Mouse (Mus musculus) kidney, postnatal 0 days (tissue): ENCODE results near the gene Prkcg. TPM values are rescaled to one million over a fixed set of nuclear protein-coding genes. Genes with fewer than 3 reads are reported as not detected.
"Not testable (repeated sequence)": the region's sequence is repeated elsewhere in the genome, so short reads cannot be mapped to it uniquely, and the experiment has no call there.

Experiments used
- ATAC-seq: fragments of 200-750 bp; cut with Nextera tagmentation; replicated peaks from 2 replicates; pipeline ENCODE4 v1.8.0; 2017; ENCODE audit warnings: low read depth, moderate number of reproducible peaks, moderate TSS enrichment, moderate library complexity; ENCODE audit not compliant: low FRiP score
- DNase-seq: peaks from one replicate; pipeline ENCODE4 v3.0.0-alpha.2; 2016; ENCODE audit warnings: low spot score
- H3K27ac ChIP-seq: fragments of 300-500 bp; sonication (generic); 2 replicates; pipeline ENCODE4 v1.5.1; 2014; ENCODE audit warnings: mild to moderate bottlenecking
- H3K27me3 ChIP-seq: fragments of 300-500 bp; sonication (generic); 2 replicates; pipeline ENCODE4 v1.6.1; 2014; ENCODE audit warnings: low read length, mixed read lengths; ENCODE audit not compliant: insufficient read depth
- H3K36me3 ChIP-seq: fragments of 300-500 bp; sonication (generic); 2 replicates; pipeline ENCODE4 v1.6.1; 2014; ENCODE audit warnings: low read length, mixed read lengths; ENCODE audit not compliant: insufficient read depth
- H3K4me1 ChIP-seq: fragments of 300-500 bp; sonication (generic); replicated peaks from 2 replicates; pipeline ENCODE4 v1.6.1; 2014; ENCODE audit warnings: antibody characterized with exemption, low read length, mixed read lengths; ENCODE audit not compliant: insufficient read depth
- H3K4me2 ChIP-seq: fragments of 300-500 bp; sonication (generic); 2 replicates; pipeline ENCODE4 v1.6.1; 2014; ENCODE audit warnings: mild to moderate bottlenecking, low read length, moderate library complexity, mixed read lengths
- H3K4me3 ChIP-seq: fragments of 300-500 bp; sonication (generic); replicated peaks from 2 replicates; pipeline ENCODE4 v1.5.1; 2014; ENCODE audit warnings: low read depth, low read length
- H3K9ac ChIP-seq: fragments of 300-500 bp; sonication (generic); 2 replicates; pipeline ENCODE4 v1.6.1; 2014; ENCODE audit warnings: low read depth, low read length
- H3K9me3 ChIP-seq: fragments of 300-500 bp; sonication (generic); replicated peaks from 2 replicates; pipeline ENCODE4 v1.6.1; 2016; ENCODE audit warnings: low read length, inconsistent platforms, mixed read lengths
- CTCF ChIP-seq: IDR thresholded peaks from 2 replicates; pipeline ENCODE4 v1.5.1; 2016; ENCODE audit warnings: antibody characterized with exemption, low read depth, mild to moderate bottlenecking, moderate library complexity
- WGBS: fragments of 180-500 bp; shearing (Covaris S2); extraction: QIAGEN DNeasy Blood & Tissue Kit; methylation state at CpG from one replicate; pipeline ENCODE4 v1.1.7; 2014; 5-methylcytosine and 5-hydroxymethylcytosine counted together
- polyA plus RNA-seq: library from polyadenylated mRNA; unstranded; fragments of >200 nt; fragmentation: Nextera tagmentation; extraction: Ambion mirVana; gene quantifications from 2 replicates; pipeline ENCODE4 v1.2.1, GENCODE M21; 2015

The Prkcg gene
- polyA plus RNA-seq, 1 experiment from 2014 or later, result 0.05 TPM

DNA sequence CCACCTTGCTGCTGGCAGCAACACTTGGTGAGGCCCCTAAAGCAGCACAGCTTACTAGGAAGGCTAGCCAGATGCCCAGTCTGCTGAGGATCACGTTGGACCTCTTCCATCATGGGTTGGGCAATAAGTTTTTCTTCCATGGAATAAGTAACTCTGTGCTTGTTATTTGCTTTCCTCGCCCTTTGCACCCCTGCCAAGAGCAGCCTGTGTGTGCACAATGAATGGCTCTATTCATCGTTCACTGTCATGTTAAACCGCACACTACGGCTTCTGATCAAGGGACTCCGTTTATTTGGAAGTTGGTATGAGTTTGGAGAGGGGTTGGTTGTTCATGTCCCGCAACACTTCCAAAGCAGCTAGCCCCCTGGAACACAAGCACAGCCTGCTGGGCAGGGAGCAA, 1.8 kb upstream of the Prkcg start:
- DNase-seq (no peak), ATAC-seq (no peak)
- no peak overlapping the region for H3K4me3 ChIP-seq
- no peaks in the 10 kb centered on the region for H3K36me3 ChIP-seq
- 68% methylated on average over 7 of the region's 7 CpGs for WGBS
- H3K4me2 ChIP-seq, result no peak overlapping the region
- H3K27me3 ChIP-seq, result no peaks in the 10 kb centered on the region
- H3K9me3 ChIP-seq, result no peaks in the 10 kb centered on the region
- H3K4me1 ChIP-seq, result no peaks in the 10 kb centered on the region
- no peak for TF ChIP-seq CTCF
- no peak overlapping the region for H3K27ac ChIP-seq
- no peak overlapping the region for H3K9ac ChIP-seq

DNA sequence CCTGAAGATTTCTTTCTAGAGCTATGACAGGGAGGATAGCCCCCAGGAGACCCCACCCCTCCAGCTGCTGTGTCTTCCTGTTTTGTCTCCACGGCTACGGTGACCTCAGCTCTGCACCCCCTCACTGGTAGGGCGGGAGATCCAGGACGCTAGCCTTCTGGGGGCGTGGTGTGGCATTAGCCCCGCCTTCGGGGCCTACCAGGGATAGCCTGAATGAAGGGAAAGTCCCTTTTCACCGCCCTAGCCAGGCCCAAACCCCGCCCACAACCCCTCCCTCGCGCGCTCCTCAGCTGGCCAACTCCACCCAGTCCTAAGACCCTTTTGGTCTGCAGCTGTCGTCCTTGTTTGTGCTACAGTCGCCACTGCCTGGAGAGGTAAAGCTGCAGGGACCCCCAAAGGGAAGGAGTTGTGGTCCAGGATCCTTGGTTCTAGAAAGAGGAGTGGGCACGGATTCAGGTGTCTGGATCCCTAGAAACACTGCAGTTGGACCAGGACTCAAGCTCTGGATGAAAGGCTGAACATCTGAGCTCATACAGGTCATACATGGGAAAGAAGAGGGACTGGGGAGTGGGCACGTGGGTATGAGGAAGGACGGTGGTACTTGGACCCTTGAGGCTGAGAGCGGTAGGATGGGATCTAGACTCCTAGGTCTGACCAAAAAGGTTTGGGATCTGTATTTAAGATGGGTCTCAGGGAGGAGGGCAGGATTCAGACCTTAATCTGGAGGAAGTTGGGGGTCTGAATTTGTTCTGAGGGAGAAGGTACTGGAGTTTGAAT, 1.5 kb downstream of the Prkcg start:
- Histone ChIP-seq H3K4me1 (0 out of 2 replicates have a peak, but pooled peaks cover 6% of the 10 kb centered on the region), H3K9ac (peak overlapping the region; percentile 71), H3K36me3 (no peaks in the 10 kb centered on the region), H3K9me3 (no peaks in the 10 kb centered on the region), H3K4me3 (peak overlapping the region; percentile 56), H3K4me2 (peak overlapping the region; percentile 75), H3K27ac (peak overlapping the region; percentile 87), H3K27me3 (no peaks in the 10 kb centered on the region)
- WGBS, result 2% methylated on average over 18 of the region's 18 CpGs
- no peak for TF ChIP-seq CTCF
- DNase-seq, result peak; percentile 98
- ATAC-seq, result peak; percentile 89

DNA sequence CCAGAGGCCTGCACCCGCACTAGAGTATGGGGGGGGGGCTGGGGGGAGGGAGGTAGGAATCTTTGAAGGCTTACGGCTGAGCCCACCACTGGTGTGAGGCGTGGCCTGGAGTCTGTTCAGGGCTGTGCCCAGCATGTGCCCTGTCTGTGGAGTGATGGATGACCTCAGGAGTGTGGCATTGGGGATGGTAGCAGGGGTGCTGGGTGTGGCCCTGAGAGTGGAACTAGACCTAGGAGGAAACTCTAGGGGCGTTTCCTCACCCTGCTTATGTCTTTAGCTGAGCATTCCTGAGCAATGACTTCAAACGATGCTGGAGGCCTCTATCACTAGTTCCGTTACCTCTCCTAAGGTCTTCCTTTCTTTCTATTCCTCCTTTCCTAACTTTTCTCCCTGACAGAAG, 2.2 kb downstream of the Prkcg start:
- Histone ChIP-seq H3K27ac (peak overlapping the region; percentile 84), H3K4me2 (peak overlapping the region; percentile 75), H3K4me1 (0 out of 2 replicates have a peak, but pooled peaks cover 6% of the 10 kb centered on the region), H3K9me3 (no peaks in the 10 kb centered on the region), H3K9ac (peak overlapping the region; percentile 59), H3K4me3 (peak overlapping the region; percentile 56), H3K27me3 (no peaks in the 10 kb centered on the region), H3K36me3 (no peaks in the 10 kb centered on the region)
- WGBS, result 24% methylated on average over 6 of the region's 6 CpGs
- TF ChIP-seq CTCF, result no peak
- peak; percentile 57 for DNase-seq
- no peak for ATAC-seq

DNA sequence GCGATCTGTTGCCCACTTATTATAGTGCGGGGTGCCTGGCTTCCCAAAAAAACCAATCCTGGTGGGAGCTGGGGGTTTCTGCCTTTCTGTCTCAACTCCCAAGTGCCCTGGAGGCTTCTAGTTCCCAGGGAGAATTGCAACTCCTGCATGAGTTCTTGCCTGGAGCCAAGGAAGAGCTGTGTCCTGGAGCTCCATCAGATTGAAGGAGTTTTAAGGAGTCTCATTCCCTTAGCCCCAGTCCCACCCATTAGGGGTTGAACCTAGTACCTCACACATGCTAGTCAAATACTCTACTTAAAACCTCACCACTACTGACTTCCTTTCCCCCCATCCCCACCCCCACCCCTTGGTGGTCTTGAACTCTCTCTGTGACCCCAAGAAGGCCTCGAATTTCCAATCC, 2.8 kb downstream of the Prkcg start:
- DNase-seq, result no peak
- Histone ChIP-seq H3K36me3 (peaks cover 2% of the 10 kb centered on the region; the same call in 1 of the 2 replicates), H3K4me3 (peak overlapping the region; percentile 56), H3K9me3 (no peaks in the 10 kb centered on the region), H3K27me3 (no peaks in the 10 kb centered on the region), H3K27ac (peak overlapping the region; percentile 84), H3K9ac (no peak overlapping the region; the same call in 1 of the 2 replicates), H3K4me1 (0 out of 2 replicates have a peak, but pooled peaks cover 6% of the 10 kb centered on the region), H3K4me2 (peak overlapping the region; percentile 75)
- no peak for ATAC-seq
- no peak for TF ChIP-seq CTCF
- 64% methylated on average over 3 of the region's 3 CpGs for WGBS

DNA sequence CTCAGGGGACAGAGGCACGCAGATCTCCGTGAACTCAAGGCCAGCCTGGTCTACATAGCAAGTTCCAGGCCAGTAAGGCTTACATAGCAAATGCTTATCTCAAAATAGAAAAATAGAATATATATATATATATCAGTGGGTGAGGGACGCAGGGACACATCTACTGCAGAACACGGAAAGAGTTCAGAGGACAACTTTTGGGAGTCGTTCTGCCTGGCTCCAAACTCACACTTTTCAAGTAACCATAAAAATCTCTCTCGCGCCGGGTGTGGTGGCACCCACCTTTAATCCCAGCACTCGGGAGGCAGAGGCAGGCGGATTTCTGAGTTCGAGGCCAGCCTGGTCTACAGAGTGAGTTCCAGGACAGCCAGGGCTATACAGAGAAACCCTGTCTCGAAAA, 3.3 kb downstream of the Prkcg start:
- 48% methylated on average over 12 of the region's 12 CpGs for WGBS
- peak overlapping the region; percentile 84 for H3K27ac ChIP-seq
- H3K4me2 ChIP-seq, result peak overlapping the region; percentile 75
- H3K27me3 ChIP-seq, H3K9me3 ChIP-seq, H3K4me1 ChIP-seq, DNase-seq, H3K36me3 ChIP-seq, ATAC-seq, H3K9ac ChIP-seq: not testable (repeated sequence)
- peak overlapping the region; percentile 56 for H3K4me3 ChIP-seq

DNA sequence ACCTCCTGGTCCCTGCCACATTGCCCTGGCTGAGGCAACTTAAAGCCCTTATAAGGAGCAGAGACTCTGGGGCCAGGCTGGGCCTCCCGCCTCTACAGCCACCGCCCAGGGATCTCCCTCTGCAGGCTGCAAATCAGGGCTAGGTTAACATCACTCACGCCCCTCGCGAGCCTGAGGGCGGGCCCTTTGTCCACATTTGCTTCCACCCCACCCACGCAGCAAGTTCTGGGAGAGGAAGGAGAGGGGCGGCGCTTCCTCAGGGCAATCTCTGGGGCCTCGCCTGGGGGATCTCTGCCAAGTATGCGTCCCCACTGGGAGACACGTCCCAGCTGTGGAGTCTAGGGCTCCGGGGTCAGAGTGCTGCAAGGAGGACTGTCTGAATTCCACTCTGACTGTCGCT, 3.8 kb downstream of the Prkcg start:
- Histone ChIP-seq H3K4me3 (peak overlapping the region; percentile 56), H3K27ac (peak overlapping the region; percentile 84), H3K4me1 (0 out of 2 replicates have a peak, but pooled peaks cover 6% of the 10 kb centered on the region), H3K9me3 (no peaks in the 10 kb centered on the region), H3K4me2 (peak overlapping the region; percentile 75), H3K9ac (peak overlapping the region; percentile 43), H3K27me3 (no peaks in the 10 kb centered on the region), H3K36me3 (peaks cover 12% of the 10 kb centered on the region)
- WGBS, result 0% methylated on average over 14 of the region's 14 CpGs
- TF ChIP-seq CTCF, result peak; percentile 44
- ATAC-seq (peak; percentile 84), DNase-seq (peak; percentile 99)
